Mouse (Mus musculus) layer of hippocampus, postnatal 25 days (tissue): ENCODE results near the gene Eps8. TPM values are rescaled to one million over a fixed set of nuclear protein-coding genes. Genes with fewer than 3 reads are reported as not detected.

ENCODE experiments used
- DNase-seq, 2 experiments: peaks; one replicate each; pipeline ENCODE4 v3.0.0; 2022; ENCODE audit warnings: mixed read lengths in 2 of 2, low spot score in 1 of 2; ENCODE audit errors: extremely low spot score in 1 of 2
- total RNA-seq, 2 experiments: library from RNA; stranded (reverse); gene quantifications; 2 replicates each; pipeline ENCODE4 v1.2.3; 2021

Eps8 gene
- total RNA-seq, 2 experiments from 2014 or later, result 47.7 to 49.5 TPM

DNA sequence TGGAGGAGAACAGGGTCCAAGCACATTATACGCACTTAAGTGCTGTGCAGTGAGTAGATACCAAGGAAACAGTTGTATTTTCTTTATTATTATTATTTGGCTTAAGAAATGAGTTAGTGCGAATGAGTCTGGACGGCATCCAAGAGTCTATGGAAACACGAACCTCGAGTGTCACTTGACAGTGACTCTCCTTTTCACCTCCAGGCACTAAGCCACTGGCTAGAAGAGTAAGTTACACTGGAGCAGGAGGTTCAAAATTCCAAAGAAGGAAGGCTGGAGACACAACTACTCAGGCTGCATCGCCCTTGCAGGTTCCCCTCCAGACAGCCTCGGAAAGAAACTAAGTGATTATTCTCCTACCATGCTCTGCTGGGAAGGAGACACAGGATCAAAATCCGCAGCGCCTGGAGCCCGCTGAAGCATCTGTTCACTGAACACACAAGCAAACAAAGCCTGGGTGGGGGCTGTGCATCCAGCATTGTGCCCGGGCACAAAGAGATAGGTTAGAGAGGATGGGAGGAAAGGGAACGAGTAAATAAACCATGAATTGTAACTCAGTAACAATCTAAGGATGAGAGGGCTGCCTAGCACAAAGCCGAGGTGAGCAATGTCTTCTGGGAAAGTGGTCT is 25.0 kb downstream of the Eps8 start:
- DNase-seq, result no peak

DNA sequence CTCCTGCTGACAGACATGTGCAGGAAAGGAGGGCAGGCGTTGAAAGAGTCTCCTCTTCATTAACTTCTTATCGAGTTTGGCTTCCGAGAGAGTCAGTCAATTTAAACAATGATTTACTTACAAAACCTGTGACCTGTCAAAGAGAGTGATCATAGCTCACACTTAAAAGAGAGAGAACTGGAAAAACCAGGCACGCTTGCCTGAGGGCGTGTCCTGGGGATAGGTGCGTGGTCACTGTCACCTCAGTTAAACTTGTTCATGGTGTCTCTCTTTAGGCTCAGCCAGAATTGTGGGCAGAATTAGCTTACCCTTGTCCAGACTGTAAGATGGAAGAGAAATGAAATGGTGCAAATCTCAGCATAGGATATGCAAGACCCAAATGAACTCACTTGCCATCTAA is 26.0 kb downstream of the Eps8 start:
- DNase-seq, result no peak

DNA sequence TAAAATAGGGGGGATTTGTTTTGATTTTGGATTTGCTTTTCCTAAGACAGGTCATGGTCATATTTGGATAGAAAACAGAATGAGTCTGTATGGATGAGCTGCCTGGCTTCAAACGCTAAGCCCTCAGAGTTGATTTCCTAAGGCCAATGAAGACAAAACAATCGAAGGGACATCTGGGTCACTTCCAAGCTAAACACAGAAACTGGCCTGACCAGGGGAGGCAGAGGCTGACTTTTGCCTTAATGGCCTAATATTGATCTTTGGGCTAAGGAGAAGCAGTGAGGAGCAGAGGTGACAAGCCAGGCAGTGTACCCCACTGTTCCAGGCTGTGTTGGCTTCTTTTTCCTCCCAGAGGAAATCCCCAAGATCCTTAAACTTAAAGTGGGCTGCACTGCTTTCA is 33.7 kb downstream of the Eps8 start:
- DNase-seq, result no peak

DNA sequence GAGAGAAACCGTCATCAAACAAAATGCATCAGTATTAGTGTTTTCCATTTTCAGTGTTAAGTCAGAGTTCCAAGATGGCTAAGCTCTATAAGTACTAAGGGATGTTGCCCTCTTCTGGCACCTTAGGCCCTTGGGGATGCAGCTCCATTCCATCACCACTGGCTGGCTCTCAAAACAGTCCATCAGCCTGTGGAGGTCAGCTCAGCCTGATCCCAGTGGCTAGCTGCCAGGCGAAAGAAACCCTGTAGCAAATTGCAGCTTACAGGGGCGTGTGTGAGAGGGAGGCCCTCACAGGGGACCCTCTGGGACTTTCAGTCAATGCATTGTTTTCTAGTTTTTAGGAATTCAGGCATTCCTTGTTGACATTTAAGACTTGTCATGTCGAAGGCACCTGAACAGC is 40.8 kb downstream of the Eps8 start:
- no peak for DNase-seq

DNA sequence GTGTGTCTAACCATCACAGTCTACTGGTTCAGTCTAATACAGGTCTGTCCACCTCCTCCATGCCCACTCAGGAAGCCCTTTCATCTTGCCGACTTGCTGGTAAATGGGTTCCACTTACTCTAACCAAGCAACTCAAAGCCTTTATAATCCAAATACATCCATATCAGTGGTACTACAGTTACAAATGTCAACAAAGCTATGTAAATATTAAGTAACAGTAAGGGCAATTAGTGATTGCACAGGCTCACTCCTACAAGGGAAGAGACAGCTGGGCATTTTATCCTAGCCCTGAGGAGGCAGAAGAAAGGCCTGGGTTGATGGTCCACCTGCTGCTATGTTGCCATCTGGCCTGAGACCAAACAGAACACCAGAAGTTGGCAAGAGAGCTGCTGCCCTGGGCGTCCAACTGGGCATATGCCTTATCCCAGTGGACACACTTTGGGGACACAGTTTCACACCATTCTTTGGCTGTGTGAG is 42.6 kb downstream of the Eps8 start:
- no peak for DNase-seq

DNA sequence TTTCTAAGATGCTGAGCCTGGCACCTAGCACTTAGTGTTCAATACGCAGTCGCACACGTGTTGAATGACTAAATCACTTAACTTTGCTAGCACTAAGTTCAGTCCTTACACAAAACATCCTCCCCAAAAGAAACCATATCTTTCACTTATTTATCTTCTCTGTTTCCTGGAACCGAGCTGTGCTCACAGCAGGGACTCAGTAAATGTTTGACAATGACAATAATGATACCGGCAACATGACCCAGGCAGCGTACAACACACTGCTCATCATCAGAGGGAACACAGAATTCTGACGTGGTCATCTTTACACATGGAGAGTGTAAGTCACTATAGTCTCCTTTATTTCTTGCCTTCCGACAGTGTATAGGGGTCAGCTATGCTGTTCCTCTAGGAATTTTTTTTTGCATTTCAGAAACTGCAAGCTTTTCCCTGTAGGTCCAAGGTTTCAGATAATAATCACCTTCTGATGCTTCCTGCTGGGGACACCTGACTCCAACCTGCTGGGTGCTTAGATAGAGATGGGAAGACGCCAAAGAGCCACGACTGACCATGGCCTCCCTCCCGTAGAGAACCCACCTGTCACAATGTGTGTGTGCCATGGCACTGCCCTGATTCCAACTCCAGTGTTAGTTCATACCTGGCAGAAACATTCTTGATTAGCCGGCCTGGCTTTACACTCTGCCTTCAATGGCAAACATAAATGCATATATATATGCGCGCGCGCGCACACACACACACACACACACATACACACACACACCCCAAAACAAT is 46.3 kb downstream of the Eps8 start:
- no peak for DNase-seq

DNA sequence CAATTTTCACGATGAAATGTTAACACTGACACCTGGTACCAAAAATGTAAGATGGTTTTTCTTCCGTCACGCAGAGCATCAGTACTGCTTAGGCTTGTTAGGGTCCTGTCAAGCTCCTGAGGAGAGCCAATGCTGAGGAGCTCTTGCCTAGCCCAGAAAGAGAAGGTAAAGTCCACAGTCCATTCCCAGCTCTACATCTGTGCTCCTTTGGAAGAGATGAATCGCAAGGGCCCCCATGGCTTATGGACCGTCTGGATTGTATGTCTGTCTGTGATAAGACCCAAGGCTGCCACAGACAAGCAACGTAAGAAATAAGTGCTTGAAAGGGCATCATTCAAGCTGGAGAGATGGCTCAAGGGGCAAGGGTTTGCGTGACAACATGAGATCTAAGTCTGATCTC is 48.1 kb downstream of the Eps8 start:
- no peak for DNase-seq

DNA sequence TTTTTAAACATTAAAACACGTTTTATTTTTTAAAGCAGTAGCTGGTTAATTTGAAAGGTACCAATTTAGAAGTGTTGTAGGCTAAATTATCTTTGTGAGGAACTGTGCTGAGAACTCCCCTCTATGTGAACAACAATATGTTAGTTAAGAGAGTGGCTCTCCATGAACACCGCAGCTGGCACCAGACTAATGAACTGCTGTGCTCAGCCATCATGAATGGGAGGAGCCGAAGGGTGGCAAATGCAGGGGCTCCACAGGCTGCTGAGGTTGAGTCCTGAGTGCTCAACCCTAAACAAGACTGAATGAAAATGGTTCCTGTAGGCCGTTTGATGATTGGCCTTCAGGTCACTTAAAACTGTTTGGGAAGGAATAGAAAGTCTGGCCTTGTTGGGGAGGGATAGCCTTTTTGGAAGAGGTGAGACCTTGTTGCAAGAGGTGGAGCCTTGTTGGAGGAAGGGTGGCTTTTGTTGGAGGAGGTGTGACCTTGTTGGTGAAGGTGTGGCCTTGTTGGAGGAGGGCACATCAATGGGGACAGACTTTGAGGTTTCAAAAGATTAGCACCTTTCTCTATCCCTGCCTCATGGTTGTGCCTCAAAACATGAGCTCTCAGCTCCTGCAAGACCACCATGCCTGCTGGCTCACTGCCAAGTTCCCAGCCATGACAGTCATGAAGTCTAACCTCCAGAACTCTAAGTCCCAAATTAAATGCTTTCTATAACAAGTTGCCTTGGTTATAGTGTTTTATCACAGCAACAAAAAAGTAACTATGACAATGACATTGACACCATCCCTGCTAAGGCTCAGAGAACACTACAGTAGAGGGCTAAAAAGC is 50.0 kb downstream of the Eps8 start:
- no peak for DNase-seq

DNA sequence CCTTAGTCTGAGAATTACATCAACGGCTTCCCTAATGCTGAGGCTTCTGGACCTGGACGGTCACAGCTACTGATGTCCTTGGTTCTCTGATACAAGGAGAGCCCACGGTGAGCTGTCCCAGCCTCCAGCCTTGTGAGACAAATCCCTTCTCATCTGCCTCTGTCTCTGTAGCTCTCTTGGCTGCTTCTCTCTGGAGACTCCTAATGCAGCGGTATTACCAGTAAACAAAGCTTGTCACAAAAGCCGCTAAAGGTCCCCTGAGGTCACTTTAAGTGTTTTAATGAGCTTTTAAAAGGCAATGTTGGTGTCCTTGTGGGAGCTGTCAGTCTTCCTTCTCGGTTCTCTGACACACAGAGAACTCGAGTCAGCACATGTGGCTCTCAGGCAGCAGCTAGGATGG is 56.4 kb downstream of the Eps8 start:
- no peak for DNase-seq

DNA sequence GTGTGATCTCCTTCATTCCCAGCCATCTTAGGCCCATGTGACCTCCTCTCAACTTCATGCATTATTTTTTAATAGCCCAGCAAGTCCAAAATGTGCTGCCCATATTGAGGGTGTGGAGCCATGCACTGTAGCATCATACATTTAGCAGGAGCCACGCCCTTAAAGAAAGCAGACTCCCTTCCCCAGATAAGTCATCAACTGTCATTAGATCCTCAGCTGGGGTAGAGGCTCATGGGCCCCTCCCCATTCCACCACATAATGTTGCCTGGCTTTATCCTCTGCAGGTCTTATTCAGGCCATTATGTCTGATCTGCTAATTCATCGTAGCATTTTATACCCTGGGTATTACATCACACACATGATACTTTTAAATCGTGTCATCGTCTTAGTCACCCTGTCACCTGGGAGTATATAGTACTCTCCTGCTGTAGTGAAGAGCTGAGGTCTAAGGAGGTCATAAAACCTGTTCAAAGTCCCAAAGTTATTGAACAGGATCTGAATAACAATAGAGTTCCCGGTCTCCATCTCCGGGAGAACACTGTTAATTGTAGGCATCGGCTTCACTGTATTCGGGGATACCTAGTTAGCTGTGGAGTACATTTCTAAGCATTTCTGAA is 57.1 kb downstream of the Eps8 start:
- no peak for DNase-seq

DNA sequence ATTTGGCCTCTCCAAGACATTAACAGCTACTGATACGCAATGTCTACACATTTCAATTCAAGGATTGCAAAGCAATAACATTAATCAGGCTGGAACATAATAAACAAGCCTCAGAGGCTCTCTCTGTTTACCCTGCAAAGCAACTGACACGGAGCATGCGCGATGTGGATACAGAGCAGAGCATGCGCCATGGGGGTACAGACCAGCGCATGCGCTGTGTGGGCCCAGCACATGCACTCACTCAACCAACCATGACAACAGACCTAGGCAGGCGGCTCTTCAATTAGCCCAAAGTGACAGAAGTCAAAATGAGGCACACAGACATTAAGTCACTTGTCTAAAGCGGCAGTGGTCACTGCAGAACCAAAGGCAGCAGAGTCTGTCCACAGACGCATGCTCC is 62.1 kb downstream of the Eps8 start:
- no peak for DNase-seq

DNA sequence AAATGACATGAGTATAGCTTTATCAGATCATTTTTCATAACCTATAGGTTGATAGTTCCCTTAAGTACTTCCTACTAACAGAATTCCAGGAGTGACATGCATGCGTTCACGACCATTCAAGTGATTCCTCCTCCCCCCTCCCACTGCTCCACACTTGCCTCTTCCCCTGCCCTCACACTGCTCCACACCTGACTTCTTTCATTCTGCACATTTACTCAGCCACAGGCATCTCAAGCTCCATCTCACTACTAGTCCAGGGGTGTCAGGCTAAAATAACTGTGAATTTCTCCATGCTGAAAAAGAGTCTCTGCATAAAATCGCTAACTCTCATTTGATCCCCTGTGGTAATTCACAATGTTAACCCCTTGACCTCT is 65.4 kb downstream of the Eps8 start:
- DNase-seq, result no peak

DNA sequence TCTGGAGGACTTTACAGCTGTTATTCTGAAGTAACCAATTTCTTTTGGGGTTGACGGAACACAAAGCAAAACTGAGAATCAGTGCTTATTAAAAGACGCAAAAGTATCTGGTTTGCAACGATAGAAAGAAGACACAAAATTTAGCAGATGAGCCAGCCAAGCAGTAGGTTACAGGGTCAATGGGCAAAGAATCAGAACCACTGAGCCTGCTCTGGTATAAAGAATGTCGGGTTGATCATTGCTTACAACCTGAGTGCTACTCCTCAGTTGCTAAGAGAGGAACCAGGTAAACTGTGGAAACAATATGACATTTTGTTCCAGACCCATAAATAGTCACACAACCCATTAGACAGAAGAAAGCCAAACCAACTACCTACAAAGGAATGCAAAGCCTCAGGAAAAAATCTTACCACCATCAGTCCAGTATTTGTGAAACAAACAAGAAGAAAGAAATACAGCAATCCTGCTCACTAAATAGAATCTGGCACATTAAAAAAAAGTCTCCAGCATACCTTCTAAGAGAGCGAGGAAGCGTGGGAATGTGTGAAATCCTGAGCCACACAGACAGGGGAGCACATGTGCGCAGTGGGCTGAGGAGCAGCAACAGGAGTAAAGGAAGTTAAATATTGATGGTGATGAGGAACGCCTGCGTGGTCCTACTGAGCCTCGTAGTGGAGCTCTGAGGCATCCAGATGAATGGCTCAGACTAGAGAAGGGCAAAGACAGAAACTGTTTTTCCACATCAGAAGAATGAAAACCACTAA is 66.0 kb downstream of the Eps8 start:
- DNase-seq, result no peak

DNA sequence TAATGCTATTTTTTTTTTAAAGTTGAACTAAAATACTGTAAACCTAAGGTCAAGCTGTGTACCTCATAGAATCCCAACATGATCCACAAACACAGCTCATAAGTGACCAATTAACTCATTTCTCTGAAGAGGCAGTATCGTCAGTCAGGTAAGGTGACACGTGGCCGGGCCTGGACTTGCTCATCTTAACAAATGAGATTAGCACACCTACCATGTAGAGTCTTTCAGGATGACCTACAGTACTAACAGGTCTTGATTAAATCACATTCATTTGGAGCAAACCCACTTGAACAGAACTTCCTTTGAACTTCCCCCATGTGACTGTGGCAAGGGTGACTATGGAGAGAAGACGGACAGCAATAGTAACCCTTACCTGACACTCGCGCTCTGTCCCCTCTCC is 66.8 kb downstream of the Eps8 start:
- no peak for DNase-seq

DNA sequence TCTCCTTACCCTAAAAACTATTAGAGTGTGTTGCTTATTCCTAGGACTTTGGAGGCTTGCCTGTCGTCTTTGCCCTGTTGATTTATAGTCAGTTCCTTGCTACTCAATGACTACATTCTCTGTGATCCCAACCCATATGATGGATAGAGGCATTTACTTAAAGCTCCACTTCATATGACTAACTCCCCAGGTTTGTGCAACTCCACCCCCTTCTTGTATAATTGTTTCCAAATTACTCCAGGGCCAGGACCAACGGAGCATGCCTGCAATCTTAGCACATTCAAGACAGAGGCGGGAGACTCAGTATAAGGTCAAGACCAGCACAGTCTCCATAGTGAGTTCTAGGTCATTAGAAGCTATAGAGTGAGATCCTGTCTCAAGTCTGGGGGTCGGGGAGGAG is 69.4 kb downstream of the Eps8 start:
- no peak for DNase-seq

DNA sequence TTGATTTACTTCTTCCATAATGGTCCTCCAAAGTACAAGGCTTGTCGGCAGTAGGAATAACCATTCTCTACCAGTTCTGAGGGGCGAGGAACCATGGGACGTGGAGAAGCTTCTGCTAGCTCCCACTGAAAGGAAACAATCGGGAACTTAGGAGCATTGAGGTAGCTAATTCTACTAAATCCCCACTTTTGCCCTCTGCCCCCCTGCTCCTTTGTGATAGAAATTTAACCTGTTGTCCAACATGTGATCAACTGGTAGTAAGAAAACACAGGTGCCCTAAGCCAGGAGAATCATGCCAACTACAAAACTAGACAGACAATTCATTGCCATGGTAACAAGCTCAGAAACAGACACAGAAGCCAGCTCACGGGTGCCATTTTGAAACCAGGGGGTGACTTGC is 71.6 kb downstream of the Eps8 start:
- no peak for DNase-seq

DNA sequence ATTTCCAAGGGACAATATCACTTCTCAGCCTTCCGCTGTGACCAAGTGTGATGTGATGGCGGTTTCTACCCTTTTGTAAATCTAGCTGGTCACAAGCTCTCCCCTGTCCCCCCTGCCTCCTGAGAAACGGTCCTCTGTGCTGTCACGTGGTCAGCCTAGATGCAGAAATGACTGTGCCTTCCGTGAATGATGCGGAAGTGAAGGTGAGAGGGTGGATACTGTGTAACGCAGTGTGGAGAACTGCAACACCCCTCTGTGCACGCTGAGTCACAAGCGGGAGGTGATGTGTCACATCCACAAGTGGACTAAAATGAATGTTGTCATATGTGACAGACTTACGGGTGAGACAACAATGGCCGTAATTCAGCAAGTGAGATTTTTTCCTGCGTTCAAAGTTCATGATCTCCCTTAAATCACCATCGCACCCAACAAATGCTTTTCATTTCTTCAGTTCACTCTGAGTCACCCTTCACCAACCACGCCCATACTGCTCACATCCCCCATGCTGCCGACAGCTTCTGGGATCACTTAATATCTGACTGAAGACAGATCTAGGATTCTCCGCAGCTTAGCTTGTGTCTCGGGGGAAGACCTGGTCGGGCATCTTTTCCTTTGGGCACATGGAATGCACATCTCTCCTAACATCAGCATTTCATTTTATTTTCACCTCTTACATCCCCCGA is 72.3 kb downstream of the Eps8 start:
- no peak for DNase-seq

DNA sequence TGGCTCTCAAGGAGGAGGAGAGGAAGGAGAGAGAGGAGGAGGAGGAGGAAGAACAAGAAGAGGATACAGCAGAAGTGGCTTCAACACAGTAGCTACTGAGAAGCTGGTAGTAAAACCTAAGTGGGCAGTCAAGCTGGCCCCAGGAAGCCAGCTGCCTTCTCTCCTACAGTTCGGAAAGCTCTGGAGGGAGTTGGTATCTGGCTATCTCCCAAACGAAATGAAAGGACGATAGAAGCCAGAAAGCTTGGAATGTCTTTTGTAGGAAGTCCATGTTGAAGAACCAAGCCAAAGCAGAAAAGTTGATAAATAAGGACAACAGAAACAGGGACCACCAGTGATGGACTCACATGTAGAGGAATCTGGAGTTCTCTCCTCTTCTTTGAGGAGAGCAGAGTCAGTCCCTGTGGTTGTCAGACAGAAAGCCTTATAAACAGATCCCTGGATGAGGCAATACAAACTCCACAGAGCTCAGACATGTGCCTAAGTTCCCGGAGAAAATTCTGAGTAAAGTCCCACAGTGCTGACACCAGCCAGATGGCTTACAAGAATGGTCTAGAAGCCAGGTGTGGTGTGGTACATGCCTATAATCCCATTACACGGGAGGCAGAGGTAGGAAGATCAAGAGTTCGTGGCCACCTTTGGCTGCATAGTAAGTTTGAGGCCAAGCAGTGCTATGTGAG is 73.2 kb downstream of the Eps8 start:
- DNase-seq, result no peak

DNA sequence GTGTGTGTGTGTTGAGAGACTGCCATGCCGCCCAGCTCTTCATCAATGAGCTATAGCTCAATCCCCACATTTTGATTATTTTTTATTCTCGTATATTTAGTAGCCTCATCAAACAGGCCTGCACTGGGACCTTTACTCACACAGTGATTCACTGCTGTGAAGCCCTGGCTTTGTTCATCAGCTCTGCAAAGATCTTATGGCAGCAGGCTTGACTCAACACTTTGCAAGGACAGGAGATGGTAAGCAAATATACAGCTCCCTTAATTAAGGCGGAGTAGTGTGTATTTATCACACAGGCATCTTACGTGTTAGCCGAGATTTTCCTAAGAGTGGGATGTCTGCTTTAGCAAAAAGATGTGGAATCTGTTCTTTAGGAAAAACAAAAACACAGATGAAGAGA is 74.2 kb downstream of the Eps8 start:
- no peak for DNase-seq
